Mouse (Mus musculus): ENCODE measurements at regions not wholly inside any gene's neighbourhood (a gene's known extent, or its start where the extent isn't known, plus 50 kb on each side); places are given as distances from the start of the nearest gene placed in this dataset.

DNA sequence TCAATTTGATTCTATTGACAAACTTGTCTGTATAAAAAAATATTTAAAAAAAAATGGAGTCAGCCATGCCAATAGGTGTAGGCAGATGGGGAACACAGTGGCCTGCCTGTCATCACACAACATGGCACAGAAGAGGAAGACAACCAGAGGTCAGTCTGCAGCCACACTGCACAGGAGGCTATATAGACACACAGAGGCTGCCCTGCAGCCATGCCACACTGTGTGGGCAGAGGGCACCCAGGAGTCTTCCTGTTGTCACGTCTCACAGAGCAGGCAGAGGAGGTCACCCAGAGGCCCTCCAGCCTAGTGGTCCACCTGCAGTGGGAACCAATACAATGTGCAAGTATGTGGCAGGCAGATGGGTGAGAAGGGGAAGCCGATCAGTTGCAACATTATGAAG, 108.5 kb upstream of the Fer start:
- Histone ChIP-seq H3K4me3 (ENCODE audit: low read depth, low read length) (no peak overlapping the region), H3K4me2 (ENCODE audit: low read depth, low read length) (no peak overlapping the region), H3K27ac (replicated peaks; ENCODE audit: low read depth, low read length) (no peak overlapping the region), H3K9me3 (ENCODE audit: control insufficient read depth, low read length) (no peaks in the 10 kb centered on the region), H3K36me3 (ENCODE audit: control insufficient read depth, insufficient read depth, low read length) (no peaks in the 10 kb centered on the region), H3K9ac (ENCODE audit: low read depth, low read length) (no peak overlapping the region), H3K4me1 (ENCODE audit: control insufficient read depth, insufficient read depth, low read length) (no peaks in the 10 kb centered on the region), H3K27me3 (replicated peaks; ENCODE audit: control insufficient read depth, insufficient read depth, low read length) (no peaks in the 10 kb centered on the region)
- ATAC-seq (ENCODE audit: low read depth) (no peak), DNase-seq (ENCODE audit: low spot score) (no peak)
- 76% methylated on average over 2 of the region's 2 CpGs for WGBS

- Histone ChIP-seq H3K36me3 (ENCODE audit: control insufficient read depth, insufficient read depth, low read length) (no peaks in the 10 kb centered on the region), H3K9ac (ENCODE audit: low read depth, low read length) (no peak overlapping the region), H3K9me3 (ENCODE audit: control insufficient read depth, low read length) (peaks cover 4% of the 10 kb centered on the region), H3K4me3 (ENCODE audit: low read depth, low read length) (no peak overlapping the region), H3K27me3 (replicated peaks; ENCODE audit: control insufficient read depth, insufficient read depth, low read length) (no peaks in the 10 kb centered on the region), H3K27ac (replicated peaks; ENCODE audit: low read depth, low read length) (no peak overlapping the region), H3K4me1 (ENCODE audit: control insufficient read depth, insufficient read depth, low read length) (no peaks in the 10 kb centered on the region), H3K4me2 (ENCODE audit: low read depth, low read length) (no peak overlapping the region)
- WGBS = 82% methylated on average over 13 of the region's 13 CpGs
- DNase-seq (ENCODE audit: low spot score) = no peak
- ATAC-seq (ENCODE audit: low read depth) = no peak
Measured at GRCm38 (mm10) chr17:63757896-63758695, 104.8 kb upstream of the Fer start.

GRCm38 (mm10) chr17:63758817-63759404, 104.0 kb upstream of the Fer start:
- H3K4me1 ChIP-seq (ENCODE audit: control insufficient read depth, insufficient read depth, low read length) = no peaks in the 10 kb centered on the region
- WGBS = 69% methylated on average over 7 of the region's 7 CpGs
- ATAC-seq (ENCODE audit: low read depth) = no peak
- no peaks in the 10 kb centered on the region for H3K27me3 ChIP-seq (replicated peaks; ENCODE audit: control insufficient read depth, insufficient read depth, low read length)
- H3K36me3 ChIP-seq (ENCODE audit: control insufficient read depth, insufficient read depth, low read length) = no peaks in the 10 kb centered on the region
- H3K27ac ChIP-seq (replicated peaks; ENCODE audit: low read depth, low read length) = no peak overlapping the region
- no peak overlapping the region for H3K4me3 ChIP-seq (ENCODE audit: low read depth, low read length)
- peaks cover 4% of the 10 kb centered on the region for H3K9me3 ChIP-seq (ENCODE audit: control insufficient read depth, low read length)
- no peak overlapping the region for H3K9ac ChIP-seq (ENCODE audit: low read depth, low read length)
- H3K4me2 ChIP-seq (ENCODE audit: low read depth, low read length) = no peak overlapping the region
- DNase-seq (ENCODE audit: low spot score) = no peak

- no peak for ATAC-seq (ENCODE audit: low read depth)
- no peak overlapping the region for H3K4me2 ChIP-seq (ENCODE audit: low read depth, low read length)
- WGBS = 93% methylated on average over 5 of the region's 5 CpGs
- H3K4me3 ChIP-seq (ENCODE audit: low read depth, low read length) = no peak overlapping the region
- peaks cover 4% of the 10 kb centered on the region for H3K9me3 ChIP-seq (ENCODE audit: control insufficient read depth, low read length)
- H3K4me1 ChIP-seq (ENCODE audit: control insufficient read depth, insufficient read depth, low read length) = no peaks in the 10 kb centered on the region
- H3K36me3 ChIP-seq (ENCODE audit: control insufficient read depth, insufficient read depth, low read length) = no peaks in the 10 kb centered on the region
- H3K9ac ChIP-seq (ENCODE audit: low read depth, low read length) = no peak overlapping the region
- H3K27me3 ChIP-seq (replicated peaks; ENCODE audit: control insufficient read depth, insufficient read depth, low read length) = no peaks in the 10 kb centered on the region
- no peak for DNase-seq (ENCODE audit: low spot score)
- no peak overlapping the region for H3K27ac ChIP-seq (replicated peaks; ENCODE audit: low read depth, low read length)
Measured at GRCm38 (mm10) chr17:63761058-63761457, 101.8 kb upstream of the Fer start.

DNA sequence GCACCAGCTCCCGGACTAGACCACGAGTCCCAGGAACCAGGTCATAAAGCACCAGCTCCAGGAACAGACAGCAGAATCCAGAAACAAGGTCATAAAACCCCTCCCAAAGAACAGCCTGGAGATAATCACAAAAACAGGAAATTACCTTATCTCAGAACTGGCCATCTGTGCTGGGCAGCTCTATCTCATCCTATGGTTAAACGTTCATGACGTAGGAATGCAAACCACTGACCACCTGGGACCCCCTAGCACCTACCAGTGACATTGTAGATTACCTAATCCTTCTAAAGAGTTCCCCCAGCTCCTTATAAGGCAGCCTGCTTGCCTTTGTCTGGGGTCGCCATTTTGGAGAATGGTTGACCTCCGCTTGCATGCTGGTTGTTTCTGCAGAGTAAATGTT, 91.8 kb upstream of the Fer start:
- WGBS = 84% methylated on average over 6 of the region's 6 CpGs
- Histone ChIP-seq H3K9ac (ENCODE audit: low read depth, low read length) (no peak overlapping the region), H3K36me3 (ENCODE audit: control insufficient read depth, insufficient read depth, low read length) (no peaks in the 10 kb centered on the region), H3K4me2 (ENCODE audit: low read depth, low read length) (no peak overlapping the region), H3K9me3 (ENCODE audit: control insufficient read depth, low read length) (no peaks in the 10 kb centered on the region), H3K4me3 (ENCODE audit: low read depth, low read length) (no peak overlapping the region), H3K27ac (replicated peaks; ENCODE audit: low read depth, low read length) (no peak overlapping the region), H3K4me1 (ENCODE audit: control insufficient read depth, insufficient read depth, low read length) (no peaks in the 10 kb centered on the region), H3K27me3 (replicated peaks; ENCODE audit: control insufficient read depth, insufficient read depth, low read length) (no peaks in the 10 kb centered on the region)
- no peak for ATAC-seq (ENCODE audit: low read depth)
- no peak for DNase-seq (ENCODE audit: low spot score)

GRCm38 (mm10) chr17:63784381-63785116, 78.3 kb upstream of the Fer start:
- no peaks in the 10 kb centered on the region for H3K9me3 ChIP-seq (ENCODE audit: control insufficient read depth, low read length)
- H3K4me3 ChIP-seq (ENCODE audit: low read depth, low read length) = no peak overlapping the region
- no peak overlapping the region for H3K4me2 ChIP-seq (ENCODE audit: low read depth, low read length)
- ATAC-seq (ENCODE audit: low read depth) = no peak
- H3K36me3 ChIP-seq (ENCODE audit: control insufficient read depth, insufficient read depth, low read length) = no peaks in the 10 kb centered on the region
- no peaks in the 10 kb centered on the region for H3K27me3 ChIP-seq (replicated peaks; ENCODE audit: control insufficient read depth, insufficient read depth, low read length)
- H3K4me1 ChIP-seq (ENCODE audit: control insufficient read depth, insufficient read depth, low read length) = no peaks in the 10 kb centered on the region
- no peak overlapping the region for H3K9ac ChIP-seq (ENCODE audit: low read depth, low read length)
- WGBS = 81% methylated on average over 19 of the region's 19 CpGs
- DNase-seq (ENCODE audit: low spot score) = no peak
- no peak overlapping the region for H3K27ac ChIP-seq (replicated peaks; ENCODE audit: low read depth, low read length)

GRCm38 (mm10) chr17:63786444-63786843, 76.4 kb upstream of the Fer start:
- Histone ChIP-seq H3K4me2 (ENCODE audit: low read depth, low read length) (no peak overlapping the region), H3K9me3 (ENCODE audit: control insufficient read depth, low read length) (no peaks in the 10 kb centered on the region), H3K27me3 (replicated peaks; ENCODE audit: control insufficient read depth, insufficient read depth, low read length) (no peaks in the 10 kb centered on the region), H3K4me3 (ENCODE audit: low read depth, low read length) (no peak overlapping the region), H3K4me1 (ENCODE audit: control insufficient read depth, insufficient read depth, low read length) (no peaks in the 10 kb centered on the region), H3K27ac (replicated peaks; ENCODE audit: low read depth, low read length) (no peak overlapping the region), H3K9ac (ENCODE audit: low read depth, low read length) (no peak overlapping the region), H3K36me3 (ENCODE audit: control insufficient read depth, insufficient read depth, low read length) (no peaks in the 10 kb centered on the region)
- WGBS = 77% methylated on average over 11 of the region's 11 CpGs
- DNase-seq (ENCODE audit: low spot score) (no peak), ATAC-seq (ENCODE audit: low read depth) (no peak)

GRCm38 (mm10) chr17:63794352-63794751, 68.5 kb upstream of the Fer start:
- DNase-seq (ENCODE audit: low spot score) (no peak), ATAC-seq (ENCODE audit: low read depth) (no peak)
- Histone ChIP-seq H3K4me2 (ENCODE audit: low read depth, low read length) (no peak overlapping the region), H3K9ac (ENCODE audit: low read depth, low read length) (no peak overlapping the region), H3K27ac (replicated peaks; ENCODE audit: low read depth, low read length) (no peak overlapping the region), H3K4me1 (ENCODE audit: control insufficient read depth, insufficient read depth, low read length) (0 out of 2 replicates have a peak, but pooled peaks cover 4% of the 10 kb centered on the region), H3K4me3 (ENCODE audit: low read depth, low read length) (no peak overlapping the region), H3K27me3 (replicated peaks; ENCODE audit: control insufficient read depth, insufficient read depth, low read length) (no peaks in the 10 kb centered on the region), H3K9me3 (ENCODE audit: control insufficient read depth, low read length) (no peaks in the 10 kb centered on the region), H3K36me3 (ENCODE audit: control insufficient read depth, insufficient read depth, low read length) (no peaks in the 10 kb centered on the region)
- WGBS = 82% methylated on average over 6 of the region's 6 CpGs
